Mouse (Mus musculus) ES-Bruce4 (cell line): ENCODE data around the gene Asb6. TPM values are rescaled to one million over a fixed set of nuclear protein-coding genes. Genes with fewer than 3 reads are reported as not detected.

Experiments used
- H3K27ac ChIP-seq: 2 replicates; pipeline ENCODE4 v1.5.1; 2012; ENCODE audit warnings: low read length, inconsistent platforms; ENCODE audit not compliant: insufficient read depth
- H3K27me3 ChIP-seq: 2 replicates; pipeline ENCODE4 v1.6.1; 2012; ENCODE audit warnings: mild to moderate bottlenecking, low read length, inconsistent platforms; ENCODE audit not compliant: control insufficient read depth, poor library complexity, insufficient read depth, severe bottlenecking
- H3K36me3 ChIP-seq: 2 replicates; pipeline ENCODE4 v1.6.1; 2012; ENCODE audit warnings: inconsistent platforms, mild to moderate bottlenecking, low read length, moderate library complexity; ENCODE audit not compliant: control insufficient read depth, poor library complexity, insufficient read depth, severe bottlenecking
- H3K4me1 ChIP-seq: one replicate; pipeline ENCODE4 v1.8.1; 2011; ENCODE audit warnings: low read length; ENCODE audit not compliant: control insufficient read depth, insufficient read depth
- H3K4me3 ChIP-seq: 2 replicates; pipeline ENCODE4 v1.5.1; 2011; ENCODE audit warnings: low read depth, mild to moderate bottlenecking, low read length
- H3K9ac ChIP-seq: 2 replicates; pipeline ENCODE4 v1.6.1; 2012; ENCODE audit warnings: low read depth, mild to moderate bottlenecking, inconsistent platforms; ENCODE audit not compliant: poor library complexity, severe bottlenecking
- H3K9me3 ChIP-seq: replicated peaks from 2 replicates; pipeline ENCODE4 v1.6.1; 2012; ENCODE audit warnings: mild to moderate bottlenecking, low read length, inconsistent platforms; ENCODE audit not compliant: control insufficient read depth, poor library complexity, insufficient read depth, severe bottlenecking
- CTCF ChIP-seq: IDR thresholded peaks from one replicate; pipeline ENCODE4 v1.8.1; 2011; ENCODE audit warnings: low read depth, low read length
- EP300 ChIP-seq: IDR thresholded peaks from 2 replicates; pipeline ENCODE4 v1.6.1; 2011; ENCODE audit warnings: low read depth, low read length; ENCODE audit not compliant: insufficient read depth
- POLR2A ChIP-seq: IDR thresholded peaks from one replicate; pipeline ENCODE4 v1.8.1; 2011; ENCODE audit warnings: low read length; ENCODE audit not compliant: insufficient read depth
- polyA plus RNA-seq: library from polyadenylated mRNA; stranded (reverse); fragments of >200 nt; gene quantifications from 2 replicates; pipeline ENCODE4 v1.2.4, GENCODE M21; 2011; ENCODE audit warnings: low read depth; ENCODE audit not compliant: missing spikeins, insufficient read depth, insufficient read length

The Asb6 gene
- polyA plus RNA-seq, 1 experiment, result 18.4 TPM

DNA sequence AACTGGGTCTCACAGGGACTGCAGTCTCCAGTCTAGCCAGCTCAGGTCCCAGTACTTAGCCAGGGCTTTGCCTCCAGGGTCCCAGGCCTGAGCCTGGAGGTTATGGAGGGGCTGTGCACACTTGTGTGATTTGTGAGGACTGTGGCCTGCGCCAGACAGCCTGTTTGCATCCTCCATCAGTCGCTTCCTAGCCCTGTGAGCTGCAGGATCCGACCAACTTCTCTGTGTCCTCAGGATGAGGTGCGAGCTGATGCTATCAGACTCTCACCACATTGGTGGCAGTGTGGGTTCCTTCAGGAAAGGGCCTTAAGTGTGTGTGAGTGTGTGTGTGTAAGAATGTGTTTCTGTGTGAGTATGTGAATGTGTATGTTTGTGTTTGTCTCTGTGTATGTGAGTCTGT, 42.7 kb downstream of the Asb6 start:
- H3K9ac ChIP-seq, result no peak overlapping the region
- no peaks in the 10 kb centered on the region for H3K9me3 ChIP-seq
- H3K36me3 ChIP-seq, result no peaks in the 10 kb centered on the region
- H3K27me3 ChIP-seq, result no peaks in the 10 kb centered on the region
- peaks cover 3% of the 10 kb centered on the region for H3K4me1 ChIP-seq
- no peak overlapping the region for H3K4me3 ChIP-seq
- no peak overlapping the region for H3K27ac ChIP-seq
- no peak for TF ChIP-seq EP300
- no peak for TF ChIP-seq CTCF
- no peak for TF ChIP-seq POLR2A

GRCm38 (mm10) chr2:30784078-30784994, 45.8 kb downstream of the Asb6 start:
- H3K4me1 ChIP-seq, result peaks cover 6% of the 10 kb centered on the region
- no peak overlapping the region for H3K27ac ChIP-seq
- TF ChIP-seq POLR2A (no peak), CTCF (no peak)

GRCm38 (mm10) chr2:30783346-30783745, 46.8 kb downstream of the Asb6 start:
- H3K9me3 ChIP-seq, result no peaks in the 10 kb centered on the region
- H3K4me1 ChIP-seq, result peaks cover 7% of the 10 kb centered on the region
- no peaks in the 10 kb centered on the region for H3K36me3 ChIP-seq
- no peak overlapping the region for H3K9ac ChIP-seq
- no peak for TF ChIP-seq EP300
- TF ChIP-seq CTCF, result no peak
- no peak for TF ChIP-seq POLR2A
- H3K4me3 ChIP-seq, result no peak overlapping the region
- no peaks in the 10 kb centered on the region for H3K27me3 ChIP-seq
- no peak overlapping the region for H3K27ac ChIP-seq

More at GRCm38 (mm10) chr2:30784078-30784994, 45.8 kb downstream of the Asb6 start:
- Histone ChIP-seq H3K36me3 (no peaks in the 10 kb centered on the region), H3K27me3 (no peaks in the 10 kb centered on the region), H3K4me3 (peak overlapping the region; percentile 51), H3K9ac (peak overlapping the region; percentile 53), H3K9me3 (no peaks in the 10 kb centered on the region)

- Histone ChIP-seq H3K9ac (no peak overlapping the region), H3K27ac (no peak overlapping the region), H3K4me3 (no peak overlapping the region)
Measured at GRCm38 (mm10) chr2:30782312-30783290, 47.5 kb downstream of the Asb6 start.

GRCm38 (mm10) chr2:30779241-30779640, 50.9 kb downstream of the Asb6 start:
- Histone ChIP-seq H3K27ac (0 out of 2 replicates have a peak overlapping the region, but pooled peaks have one; percentile 8), H3K4me3 (no peak overlapping the region)

More at GRCm38 (mm10) chr2:30782312-30783290, 47.5 kb downstream of the Asb6 start:
- Histone ChIP-seq H3K27me3 (no peaks in the 10 kb centered on the region), H3K9me3 (no peaks in the 10 kb centered on the region), H3K4me1 (peaks cover 12% of the 10 kb centered on the region), H3K36me3 (no peaks in the 10 kb centered on the region)
- TF ChIP-seq POLR2A (no peak), EP300 (no peak), CTCF (no peak)

More at GRCm38 (mm10) chr2:30779241-30779640, 50.9 kb downstream of the Asb6 start:
- Histone ChIP-seq H3K36me3 (no peaks in the 10 kb centered on the region), H3K4me1 (peaks cover 17% of the 10 kb centered on the region), H3K27me3 (no peaks in the 10 kb centered on the region), H3K9ac (no peak overlapping the region), H3K9me3 (no peaks in the 10 kb centered on the region)
- TF ChIP-seq CTCF, result no peak
- no peak for TF ChIP-seq POLR2A
- peak; percentile 100 for TF ChIP-seq EP300
